Mouse (Mus musculus) liver (tissue): ENCODE measurements around the gene Mfsd2b.

Experiments
- DNase-seq: peaks from one replicate; pipeline ENCODE4 v3.0.0-alpha.2; 2020; ENCODE audit warnings: mixed read lengths

Mfsd2b gene

GRCm38 (mm10) chr12:4872983-4873477 lies 1.1 kb downstream of the Mfsd2b start:
- DNase-seq: peak; percentile 79

GRCm38 (mm10) chr12:4872273-4872672 lies 1.9 kb downstream of the Mfsd2b start:
- peak; percentile 54 for DNase-seq

GRCm38 (mm10) chr12:4871260-4871659 lies 2.9 kb downstream of the Mfsd2b start:
- DNase-seq: no peak

GRCm38 (mm10) chr12:4868924-4869323 lies 5.2 kb downstream of the Mfsd2b start:
- DNase-seq: no peak

GRCm38 (mm10) chr12:4864338-4864690 lies 9.8 kb downstream of the Mfsd2b start:
- DNase-seq: no peak

GRCm38 (mm10) chr12:4863654-4864337 lies 10.4 kb downstream of the Mfsd2b start:
- no peak for DNase-seq

GRCm38 (mm10) chr12:4862672-4863071 lies 11.5 kb downstream of the Mfsd2b start:
- peak; percentile 51 for DNase-seq

- DNase-seq: no peak
Measured at GRCm38 (mm10) chr12:4859241-4859914, 14.8 kb downstream of the Mfsd2b start.

- DNase-seq: no peak
Measured at GRCm38 (mm10) chr12:4856834-4857233, 17.3 kb downstream of the Mfsd2b start.

GRCm38 (mm10) chr12:4856160-4856559 lies 18.0 kb downstream of the Mfsd2b start:
- peak; percentile 56 for DNase-seq

GRCm38 (mm10) chr12:4843741-4844140 lies 30.4 kb downstream of the Mfsd2b start:
- peak; percentile 69 for DNase-seq

- DNase-seq: peak; percentile 90
Measured at GRCm38 (mm10) chr12:4842890-4843597, 31.1 kb downstream of the Mfsd2b start, which contains the start of gene Wdcp. Wdcp (plus strand) TSS chr12:4843303.

- no peak for DNase-seq
Measured at GRCm38 (mm10) chr12:4842456-4842855, 31.7 kb downstream of the Mfsd2b start.

- DNase-seq: peak; percentile 81
Measured at GRCm38 (mm10) chr12:4841392-4841887, 32.7 kb downstream of the Mfsd2b start, which contains the start of gene Fkbp1b. Fkbp1b (minus strand) TSS chr12:4841591.

GRCm38 (mm10) chr12:4840741-4841140 lies 33.4 kb downstream of the Mfsd2b start:
- DNase-seq: no peak

GRCm38 (mm10) chr12:4840010-4840409 lies 34.1 kb downstream of the Mfsd2b start:
- DNase-seq: no peak

- no peak for DNase-seq
Measured at GRCm38 (mm10) chr12:4836959-4837358, 37.2 kb downstream of the Mfsd2b start.

- DNase-seq: no peak
Measured at GRCm38 (mm10) chr12:4827256-4827655, 46.9 kb downstream of the Mfsd2b start.

- DNase-seq: peak; percentile 100
Measured at GRCm38 (mm10) chr12:4817361-4818101, 56.6 kb downstream of the Mfsd2b start, which contains the start of gene Sf3b6. Sf3b6 (plus strand) TSS chr12:4817544.

- no peak for DNase-seq
Measured at GRCm38 (mm10) chr12:4816680-4817360, 57.3 kb downstream of the Mfsd2b start.

- DNase-seq: no peak
Measured at GRCm38 (mm10) chr12:4813636-4814035, 60.5 kb downstream of the Mfsd2b start.
